Mouse (Mus musculus): ENCODE measurements around the gene Gm10053. TPM values are rescaled to one million over a fixed set of nuclear protein-coding genes. Genes with fewer than 3 reads are reported as not detected.
A peak's percentile ranks its signal among the peaks of the same experiment; 100 is the strongest.
"Not testable (repeated sequence)": the region's sequence is repeated elsewhere in the genome, so short reads cannot be mapped to it uniquely, and the experiment has no call there.

Gene Gm10053
- polyA plus RNA-seq (2015; fragmentation: Nextera tagmentation; extraction: Ambion mirVana) = 341 and 347 TPM in 2 replicates

DNA sequence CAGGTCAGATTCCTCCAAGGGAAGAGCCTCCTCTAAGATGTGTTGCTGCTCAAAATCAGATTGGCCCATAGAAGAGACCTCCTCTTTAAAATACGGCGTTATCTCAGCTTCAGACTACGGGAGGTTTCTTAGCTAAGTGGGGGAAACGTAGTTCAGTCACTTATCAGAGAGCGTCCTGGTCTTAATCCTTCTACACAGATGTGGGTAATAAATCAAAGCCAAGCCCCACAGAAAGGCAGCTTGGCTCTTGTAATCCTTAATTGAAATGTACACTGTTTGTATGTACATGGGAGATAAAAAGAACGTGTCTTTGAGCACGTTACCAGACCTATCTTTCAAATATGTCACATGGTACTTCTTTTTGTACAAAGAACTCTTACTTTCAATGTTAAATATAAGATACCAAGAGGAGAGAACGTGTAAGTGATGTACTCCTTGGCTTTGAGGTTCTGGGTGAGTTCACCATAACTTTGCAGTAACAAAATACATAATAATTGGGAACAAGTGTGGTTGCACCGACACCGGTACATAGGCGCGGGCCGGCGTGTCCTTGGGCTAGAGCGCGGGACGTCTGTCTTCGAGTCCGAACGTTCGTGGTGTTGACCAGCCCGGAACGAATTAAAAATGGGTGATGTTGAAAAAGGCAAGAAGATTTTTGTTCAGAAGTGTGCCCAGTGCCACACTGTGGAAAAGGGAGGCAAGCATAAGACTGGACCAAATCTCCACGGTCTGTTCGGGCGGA is at the start of gene Gm10053:
Gene Gm10053 (plus strand): TSS at position 558 of the 742 bp plus-strand sequence.
- H3K9me3 ChIP-seq; H3K4me1 ChIP-seq (replicated peaks); H3K4me3 ChIP-seq (replicated peaks); ATAC-seq; H3K27me3 ChIP-seq (replicated peaks); H3K9ac ChIP-seq; H3K4me2 ChIP-seq (replicated peaks); H3K36me3 ChIP-seq; H3K27ac ChIP-seq: not testable (repeated sequence)
- 67% methylated on average over 23 of the region's 26 CpGs for WGBS

DNA sequence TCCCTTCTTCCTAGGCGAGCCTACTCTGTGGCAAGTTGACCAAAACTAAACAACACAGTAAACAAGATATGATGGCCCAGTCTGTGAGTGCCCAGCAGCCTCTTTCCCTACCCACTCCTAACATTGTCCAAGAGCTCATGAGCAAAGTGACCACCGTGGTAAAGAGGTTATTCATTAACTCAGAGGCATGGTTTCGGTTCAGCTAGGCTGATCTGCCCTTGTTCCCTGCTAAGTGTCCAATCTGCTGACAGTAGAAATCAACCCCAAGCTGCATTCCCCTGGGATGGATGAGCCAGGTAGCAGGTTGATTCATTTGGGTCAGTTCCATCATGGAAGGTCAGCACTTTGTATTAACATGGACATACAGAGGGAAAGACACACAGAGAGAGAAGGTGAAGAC is 33.4 kb upstream of the Gm10053 start:
- Histone ChIP-seq H3K27ac (no peak overlapping the region), H3K4me2 (replicated peaks) (no peak overlapping the region), H3K4me1 (replicated peaks) (peaks cover 15% of the 10 kb centered on the region), H3K9ac (no peak overlapping the region), H3K9me3 (no peaks in the 10 kb centered on the region), H3K4me3 (replicated peaks) (no peak overlapping the region), H3K36me3 (no peaks in the 10 kb centered on the region), H3K27me3 (replicated peaks) (no peaks in the 10 kb centered on the region)
- ATAC-seq = no peak
- 69% methylated on average over 3 of the region's 3 CpGs for WGBS

DNA sequence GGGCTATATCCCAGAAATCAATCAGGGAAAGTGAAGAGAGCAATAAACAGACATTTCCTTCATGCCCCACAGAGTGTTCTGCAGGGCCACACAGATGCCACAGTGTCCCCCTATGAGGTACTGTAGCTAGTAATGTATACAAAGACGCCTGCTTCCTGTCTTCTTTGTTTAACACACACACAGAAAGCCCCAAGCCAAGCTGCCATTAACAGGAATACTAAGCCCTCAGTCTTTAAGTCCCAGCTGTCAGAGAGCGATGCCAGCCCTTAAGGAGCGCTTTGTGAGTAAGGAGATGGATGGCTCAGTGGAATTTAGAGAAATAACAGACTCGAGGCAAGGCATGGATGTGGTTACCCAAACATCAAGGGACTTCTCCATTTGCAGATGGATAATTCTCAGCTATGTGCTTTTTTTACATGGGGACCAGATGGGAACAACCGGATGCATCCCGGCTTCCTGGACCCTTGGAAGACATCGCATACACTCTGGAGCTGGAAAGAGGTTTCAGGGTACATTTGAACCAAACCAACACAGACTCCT is 30.4 kb upstream of the Gm10053 start:
- H3K36me3 ChIP-seq = no peaks in the 10 kb centered on the region
- H3K4me1 ChIP-seq (replicated peaks) = peaks cover 28% of the 10 kb centered on the region
- peak overlapping the region; percentile 17; the same call in 1 of the 2 replicates for H3K4me2 ChIP-seq (replicated peaks)
- no peaks in the 10 kb centered on the region for H3K9me3 ChIP-seq
- 34% methylated on average over 7 of the region's 7 CpGs for WGBS
- no peak overlapping the region for H3K4me3 ChIP-seq (replicated peaks)
- H3K27ac ChIP-seq = peak overlapping the region; percentile 52
- H3K9ac ChIP-seq = no peak overlapping the region
- ATAC-seq = peak; percentile 54
- no peaks in the 10 kb centered on the region for H3K27me3 ChIP-seq (replicated peaks)

DNA sequence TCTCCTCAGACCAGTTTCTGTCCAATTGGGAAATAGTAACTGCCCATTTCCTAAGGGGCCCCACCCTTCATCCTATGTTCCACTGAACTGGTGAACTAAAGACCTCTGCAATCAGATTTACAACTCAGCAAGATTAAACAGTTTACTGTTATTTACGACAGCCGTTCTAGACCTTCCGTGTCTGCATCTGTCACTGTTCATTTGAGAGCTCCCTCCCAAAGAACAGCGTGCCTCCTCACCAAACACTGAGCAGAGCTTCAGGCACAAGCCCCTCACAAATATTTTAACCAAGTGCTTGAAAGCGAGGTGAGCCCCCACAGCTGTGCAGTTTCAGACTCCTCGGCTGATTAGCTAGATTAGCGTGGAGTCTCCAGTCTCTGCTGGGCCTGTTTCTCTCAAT is 27.1 kb upstream of the Gm10053 start:
- H3K9ac ChIP-seq = no peak overlapping the region
- H3K4me2 ChIP-seq (replicated peaks) = peak overlapping the region; percentile 20; the same call in 1 of the 2 replicates
- H3K27me3 ChIP-seq (replicated peaks) = no peaks in the 10 kb centered on the region
- ATAC-seq = peak; percentile 79
- no peaks in the 10 kb centered on the region for H3K36me3 ChIP-seq
- H3K27ac ChIP-seq = peak overlapping the region; percentile 19
- peaks cover 35% of the 10 kb centered on the region for H3K4me1 ChIP-seq (replicated peaks)
- H3K9me3 ChIP-seq = no peaks in the 10 kb centered on the region
- no peak overlapping the region for H3K4me3 ChIP-seq (replicated peaks)
- 11% methylated on average over 7 of the region's 7 CpGs for WGBS

DNA sequence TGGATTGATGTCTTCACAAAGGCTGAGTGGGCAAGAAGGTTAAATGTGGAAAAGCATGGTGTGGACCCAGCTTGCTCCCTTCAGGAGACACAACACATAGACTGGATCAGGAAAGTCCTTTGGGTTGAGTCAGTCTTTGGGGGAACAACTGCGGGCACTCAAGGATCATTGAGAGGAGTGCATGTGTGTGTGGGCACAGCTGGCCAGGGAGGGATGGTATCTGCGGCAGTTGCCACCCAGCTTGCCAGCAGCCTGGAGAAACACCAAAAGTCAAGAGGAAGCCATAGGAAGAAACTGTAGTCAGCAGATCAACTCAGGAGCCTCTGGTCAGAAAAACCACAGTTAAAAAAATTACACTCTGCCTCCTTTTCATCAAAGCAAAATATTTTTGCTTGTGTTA is 26.6 kb upstream of the Gm10053 start:
- WGBS = 60% methylated on average over 2 of the region's 2 CpGs
- Histone ChIP-seq H3K27ac (peak overlapping the region; percentile 19), H3K36me3 (no peaks in the 10 kb centered on the region), H3K4me3 (replicated peaks) (no peak overlapping the region), H3K9me3 (no peaks in the 10 kb centered on the region), H3K4me2 (replicated peaks) (0 out of 2 replicates have a peak overlapping the region, but pooled peaks have one; percentile 20), H3K9ac (no peak overlapping the region), H3K27me3 (replicated peaks) (no peaks in the 10 kb centered on the region), H3K4me1 (replicated peaks) (peaks cover 35% of the 10 kb centered on the region)
- no peak for ATAC-seq

DNA sequence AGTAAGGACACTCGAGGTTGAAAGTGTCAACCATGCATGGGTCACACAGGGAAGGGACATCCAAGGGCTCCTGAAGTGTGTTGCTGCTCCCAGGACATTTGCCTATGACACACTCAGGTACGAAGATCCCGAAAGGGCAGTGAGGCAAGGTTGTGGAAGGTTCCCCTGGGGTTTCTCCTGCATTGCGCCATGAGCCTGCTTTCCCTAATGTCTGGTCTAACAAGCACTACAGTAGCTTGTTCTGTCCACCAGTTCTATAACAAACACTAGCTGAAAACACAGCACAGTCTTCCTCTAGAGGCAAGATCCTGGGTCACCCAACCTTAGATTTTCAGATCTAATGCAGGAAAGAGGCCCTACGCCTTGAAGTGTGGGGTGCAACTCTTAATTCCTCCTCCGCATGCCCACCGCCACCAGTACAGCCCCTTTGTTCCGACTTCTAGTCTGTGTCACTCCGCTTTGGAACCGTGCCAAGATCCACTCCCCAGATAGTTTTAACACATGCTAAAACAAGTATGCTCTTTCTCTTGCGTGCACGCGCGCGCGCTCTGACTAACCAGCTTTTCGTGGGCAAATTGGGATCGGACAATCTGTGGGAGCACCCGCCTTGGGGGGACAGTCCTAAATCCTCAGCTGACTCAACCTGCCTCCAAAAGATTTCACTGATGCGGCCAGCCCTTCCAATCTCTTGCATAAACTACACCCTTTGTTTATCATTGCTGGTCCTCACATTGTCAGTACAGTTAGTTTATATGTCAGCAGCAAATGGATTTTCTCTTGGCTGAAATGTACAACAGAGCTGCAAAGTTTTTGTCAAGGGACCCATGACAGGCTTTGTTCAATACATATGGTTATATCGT is 23.8 kb upstream of the Gm10053 start:
- Histone ChIP-seq H3K27me3 (replicated peaks) (no peaks in the 10 kb centered on the region), H3K9ac (no peak overlapping the region), H3K4me3 (replicated peaks) (no peak overlapping the region), H3K4me2 (replicated peaks) (peak overlapping the region; percentile 45), H3K9me3 (no peaks in the 10 kb centered on the region), H3K36me3 (no peaks in the 10 kb centered on the region), H3K4me1 (replicated peaks) (peaks cover 24% of the 10 kb centered on the region), H3K27ac (peak overlapping the region; percentile 67)
- WGBS = 48% methylated on average over 21 of the region's 21 CpGs
- ATAC-seq = 0 out of 2 replicates have a peak, but pooled peaks have one; percentile 47

DNA sequence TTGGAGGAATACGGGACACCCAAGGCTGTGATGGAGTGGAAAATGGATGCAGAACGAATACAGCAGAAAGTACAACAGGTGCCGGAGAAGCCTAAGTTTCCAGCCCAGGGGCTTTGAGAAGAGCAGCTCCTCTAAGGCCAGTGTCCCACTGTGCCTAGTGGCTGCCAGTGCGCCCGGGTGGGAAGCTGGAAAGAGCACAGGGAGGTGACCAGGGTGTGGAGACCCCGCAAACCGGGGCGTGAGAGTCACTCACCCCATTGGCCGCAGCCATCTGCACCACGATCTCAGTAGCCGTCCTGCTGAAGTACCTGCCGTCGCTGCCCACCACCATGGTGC is 14.2 kb upstream of the Gm10053 start:
- Histone ChIP-seq H3K4me2 (replicated peaks) (peak overlapping the region; percentile 82), H3K4me1 (replicated peaks) (0 out of 2 replicates have a peak, but pooled peaks cover 8% of the 10 kb centered on the region), H3K27ac (peak overlapping the region; percentile 68), H3K9me3 (no peaks in the 10 kb centered on the region), H3K27me3 (replicated peaks) (no peaks in the 10 kb centered on the region), H3K9ac (peak overlapping the region; percentile 67), H3K4me3 (replicated peaks) (peak overlapping the region; percentile 63), H3K36me3 (no peaks in the 10 kb centered on the region)
- WGBS = 10% methylated on average over 13 of the region's 13 CpGs
- ATAC-seq = peak; percentile 42

DNA sequence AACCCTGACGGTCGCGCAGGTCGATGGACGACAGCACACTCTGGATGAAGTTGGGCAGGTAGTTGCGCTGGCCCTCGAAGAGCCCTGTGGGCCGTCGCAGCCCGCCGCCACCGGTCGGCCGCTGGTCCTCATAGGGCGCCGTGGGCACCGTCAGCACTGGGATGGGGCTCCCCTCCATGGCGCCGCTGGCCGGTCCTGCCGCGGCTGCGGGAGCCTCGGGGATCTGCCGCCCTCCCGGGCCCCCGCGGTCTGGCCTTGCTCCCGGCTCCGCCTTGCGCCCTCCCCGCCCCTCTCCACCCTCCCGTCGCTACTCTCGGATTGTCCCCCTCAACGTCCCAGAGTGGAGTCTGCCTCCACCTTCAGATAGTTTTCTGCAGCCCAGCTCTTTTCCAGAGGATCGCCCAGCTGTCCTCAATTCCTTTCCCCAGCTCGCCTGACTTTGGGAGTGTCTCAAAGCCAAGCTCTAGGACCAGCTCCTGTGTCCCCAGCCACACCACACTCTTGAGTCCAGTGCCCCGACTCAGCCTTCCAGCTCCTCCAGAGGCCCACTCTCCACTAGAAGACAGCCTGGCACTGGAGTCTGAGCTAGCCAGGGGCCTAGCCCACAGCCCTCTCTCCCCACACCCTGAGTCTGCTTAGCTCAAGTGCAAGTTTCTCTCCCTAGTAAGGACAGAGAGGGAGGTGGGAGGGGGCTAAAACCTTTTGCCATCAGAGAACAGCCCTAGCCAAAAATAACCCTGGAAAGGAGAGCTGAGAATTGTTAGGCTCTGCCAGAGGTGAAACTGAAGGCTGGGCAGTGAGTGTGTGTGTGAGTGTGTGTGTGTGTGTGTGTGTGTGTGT is 13.7 kb upstream of the Gm10053 start, which contains the start of gene Pgm5:
Gene Pgm5 (minus strand): TSS at position 244 of the 840 bp plus-strand sequence.
- Histone ChIP-seq H3K4me1 (replicated peaks) (0 out of 2 replicates have a peak, but pooled peaks cover 8% of the 10 kb centered on the region), H3K4me3 (replicated peaks) (peak within 1 kb of the TSS; percentile 63), H3K4me2 (replicated peaks) (peak within 1 kb of the TSS; percentile 82), H3K27ac (peak within 1 kb of the TSS; percentile 68), H3K27me3 (replicated peaks) (no peaks in the 10 kb centered on the region), H3K9ac (peak within 1 kb of the TSS; percentile 67), H3K36me3 (no peaks in the 10 kb centered on the region), H3K9me3 (no peaks in the 10 kb centered on the region)
- ATAC-seq = peak; percentile 91
- WGBS = 1% methylated on average over 37 of the region's 39 CpGs

DNA sequence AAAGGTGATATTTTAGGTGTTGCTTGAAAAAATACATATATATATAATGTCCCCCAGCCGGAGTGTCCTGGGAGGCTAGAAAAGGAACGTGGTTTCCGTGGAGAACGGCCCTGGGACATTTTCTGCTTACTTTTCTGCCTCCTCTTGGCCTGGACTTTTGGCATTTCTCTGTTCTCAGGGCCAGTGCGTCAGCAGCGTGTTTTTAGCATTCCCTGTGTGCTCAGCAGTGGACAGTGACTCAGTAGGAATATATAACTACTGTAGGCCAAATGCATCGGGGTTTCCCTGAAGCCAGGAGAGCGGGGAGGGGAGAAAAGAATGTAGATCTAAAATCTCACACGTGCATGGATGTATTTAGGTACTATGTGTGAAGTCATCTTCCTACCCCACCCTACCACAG is 10.1 kb upstream of the Gm10053 start:
- WGBS = 84% methylated on average over 9 of the region's 9 CpGs
- H3K4me3 ChIP-seq (replicated peaks) = no peak overlapping the region
- no peaks in the 10 kb centered on the region for H3K36me3 ChIP-seq
- H3K4me2 ChIP-seq (replicated peaks) = no peak overlapping the region
- no peaks in the 10 kb centered on the region for H3K9me3 ChIP-seq
- no peak for ATAC-seq
- 0 out of 2 replicates have a peak, but pooled peaks cover 8% of the 10 kb centered on the region for H3K4me1 ChIP-seq (replicated peaks)
- H3K9ac ChIP-seq = no peak overlapping the region
- no peak overlapping the region for H3K27ac ChIP-seq
- no peaks in the 10 kb centered on the region for H3K27me3 ChIP-seq (replicated peaks)

DNA sequence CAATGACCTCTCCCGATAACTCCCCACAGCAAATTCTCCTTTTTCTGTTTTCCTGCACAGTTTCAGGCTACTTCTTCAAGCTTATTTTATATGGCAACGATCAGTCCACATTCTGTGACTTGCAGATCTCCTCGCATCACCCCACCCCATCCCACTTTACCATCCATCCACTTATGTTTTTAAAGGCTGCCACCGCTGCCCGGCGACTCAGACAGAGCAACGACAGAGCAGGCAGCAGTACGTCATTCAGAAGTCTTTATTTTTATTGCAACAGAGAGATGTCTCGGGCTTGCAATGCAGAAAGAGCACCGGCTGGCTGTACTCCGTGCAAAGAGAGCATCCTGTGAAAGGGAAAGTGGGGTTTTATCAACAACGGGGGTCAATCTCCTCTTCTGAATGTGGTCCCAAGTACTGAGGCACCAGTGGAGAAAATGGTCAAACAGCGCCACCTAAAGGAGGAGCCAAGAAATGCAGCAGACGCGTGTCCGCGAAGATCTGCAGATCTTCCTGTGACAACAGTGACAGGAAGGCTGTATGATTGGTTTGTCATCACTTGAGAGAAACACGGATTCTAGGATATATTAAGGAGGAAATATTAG is 4.3 kb upstream of the Gm10053 start:
- Histone ChIP-seq H3K9ac (no peak overlapping the region), H3K9me3 (no peaks in the 10 kb centered on the region), H3K4me2 (replicated peaks) (peak overlapping the region; percentile 48), H3K4me1 (replicated peaks) (no peaks in the 10 kb centered on the region), H3K27ac (no peak overlapping the region), H3K36me3 (no peaks in the 10 kb centered on the region), H3K4me3 (replicated peaks) (peak overlapping the region; percentile 7; the same call in 1 of the 2 replicates), H3K27me3 (replicated peaks) (no peaks in the 10 kb centered on the region)
- ATAC-seq = peak; percentile 36; the same call in 1 of the 2 replicates
- 14% methylated on average over 18 of the region's 18 CpGs for WGBS

DNA sequence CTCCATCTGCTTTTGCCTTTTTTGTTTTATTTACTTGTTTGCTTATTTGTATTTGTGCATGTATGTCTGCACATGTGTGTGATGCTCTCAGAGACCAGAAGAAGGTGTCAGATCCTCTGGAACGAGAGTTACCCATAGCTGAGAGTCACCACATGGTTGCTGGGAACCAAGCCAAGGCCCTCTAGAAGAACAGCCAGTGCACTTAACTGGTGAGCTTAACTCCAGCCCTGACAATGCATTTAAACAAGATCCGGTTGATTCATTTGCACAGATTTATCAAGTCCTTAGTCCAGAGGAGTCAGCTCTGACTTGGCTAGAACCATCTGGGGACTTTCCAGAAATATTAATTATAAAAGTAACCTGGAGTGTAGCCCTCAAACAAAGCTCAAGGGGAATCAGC is 1.6 kb upstream of the Gm10053 start:
- Histone ChIP-seq H3K9me3 (no peaks in the 10 kb centered on the region), H3K4me3 (replicated peaks) (no peak overlapping the region), H3K27ac (no peak overlapping the region), H3K36me3 (no peaks in the 10 kb centered on the region), H3K27me3 (replicated peaks) (no peaks in the 10 kb centered on the region), H3K4me1 (replicated peaks) (no peaks in the 10 kb centered on the region), H3K4me2 (replicated peaks) (no peak overlapping the region), H3K9ac (no peak overlapping the region)
- 33% methylated on average over 2 of the region's 2 CpGs for WGBS
- ATAC-seq = peak; percentile 53; the same call in 1 of the 2 replicates
